Mouse (Mus musculus) midbrain, embryonic 10.5 days (tissue): ENCODE data around the gene Abraxas1. TPM values are rescaled to one million over a fixed set of nuclear protein-coding genes. Genes with fewer than 3 reads are reported as not detected.

Experiments used
- DNase-seq: peaks from one replicate; pipeline ENCODE4 v3.0.0-alpha.2; 2017; ENCODE audit warnings: low spot score
- H3K27ac ChIP-seq: fragments of 300-500 bp; sonication (generic); replicated peaks from 2 replicates; pipeline ENCODE4 v1.5.1; 2016; ENCODE audit warnings: mild to moderate bottlenecking
- H3K27me3 ChIP-seq: fragments of 300-500 bp; sonication (generic); 2 replicates; pipeline ENCODE4 v1.6.1; 2016; ENCODE audit warnings: low read depth, mild to moderate bottlenecking; ENCODE audit not compliant: poor library complexity, severe bottlenecking
- H3K36me3 ChIP-seq: fragments of 300-500 bp; sonication (generic); 2 replicates; pipeline ENCODE4 v1.6.1; 2016; ENCODE audit warnings: mild to moderate bottlenecking, moderate library complexity
- H3K4me1 ChIP-seq: fragments of 300-500 bp; sonication (generic); 2 replicates; pipeline ENCODE4 v1.6.1; 2016
- H3K4me3 ChIP-seq: fragments of 300-500 bp; sonication (generic); 2 replicates; pipeline ENCODE4 v1.5.1; 2016; ENCODE audit warnings: mild to moderate bottlenecking, moderate library complexity
- H3K9me3 ChIP-seq: fragments of 300-500 bp; sonication (generic); replicated peaks from 2 replicates; pipeline ENCODE4 v1.6.1; 2016; ENCODE audit warnings: mild to moderate bottlenecking
- WGBS: fragments of 180-500 bp; shearing (Covaris S2); methylation state at CpG from one replicate; pipeline ENCODE4 v1.1.7; 2016; 5-methylcytosine and 5-hydroxymethylcytosine counted together
- polyA plus RNA-seq: library from polyadenylated mRNA; unstranded; fragments of >200 nt; fragmentation: Nextera tagmentation; extraction: Ambion mirVana; gene quantifications from 2 replicates; pipeline ENCODE4 v1.2.1, GENCODE M21; 2016

The Abraxas1 gene
- polyA plus RNA-seq, 1 experiment from 2014 or later, result 32.3 TPM

DNA sequence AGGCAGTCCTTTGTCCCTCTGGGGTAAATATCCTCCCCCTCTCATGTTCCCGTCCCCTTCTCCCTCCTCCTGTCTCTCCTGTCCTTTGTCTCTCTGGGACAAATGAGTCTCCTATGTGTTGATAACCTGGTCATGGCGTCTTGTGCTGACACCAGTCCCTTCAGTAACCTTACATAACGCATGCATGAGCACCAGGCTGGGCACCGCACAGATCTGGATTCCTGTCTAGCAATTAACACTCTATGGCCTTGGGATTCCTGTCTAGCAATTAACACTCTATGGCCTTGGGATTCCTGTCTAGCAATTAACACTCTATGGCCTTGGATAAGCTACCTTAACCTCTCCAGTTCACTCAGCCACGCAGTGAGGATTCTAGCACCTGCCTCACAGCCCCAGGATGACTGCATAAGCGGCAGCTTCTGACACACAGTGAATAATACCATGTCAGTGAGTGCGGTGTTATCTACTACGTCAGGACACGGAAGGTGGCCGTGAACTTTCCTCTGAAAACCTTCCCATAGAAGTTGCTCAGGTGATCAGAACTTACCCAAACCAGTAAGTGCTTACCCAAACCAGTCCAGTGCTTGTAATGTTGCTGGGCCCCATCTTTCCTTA is 60.6 kb downstream of the Abraxas1 start:
- Histone ChIP-seq H3K4me1 (no peaks in the 10 kb centered on the region), H3K27me3 (no peaks in the 10 kb centered on the region), H3K4me3 (no peak overlapping the region), H3K9me3 (no peaks in the 10 kb centered on the region; the same call in 1 of the 2 replicates), H3K27ac (no peak overlapping the region), H3K36me3 (peaks cover 53% of the 10 kb centered on the region)
- DNase-seq, result no peak
- WGBS, result 90% methylated on average over 10 of the region's 10 CpGs

DNA sequence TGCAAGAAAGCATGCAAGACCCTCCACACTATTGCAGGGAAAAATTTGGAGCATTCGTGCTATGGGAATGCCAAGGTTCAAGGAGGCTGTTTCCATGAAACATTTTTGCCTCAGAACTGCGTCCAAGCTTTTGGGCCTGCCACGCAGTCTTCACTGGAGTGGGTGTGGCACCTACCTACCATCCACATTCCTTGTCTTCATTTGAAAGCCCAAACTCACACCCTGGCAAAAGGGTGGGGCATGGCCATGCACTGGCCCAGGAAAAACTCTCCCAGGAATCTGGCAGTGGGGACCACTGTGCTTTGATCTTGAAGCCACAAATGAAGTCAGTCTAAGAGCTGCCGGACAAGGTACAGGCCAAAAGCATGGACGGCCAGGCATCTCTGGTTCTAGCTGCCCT is 62.6 kb downstream of the Abraxas1 start:
- no peaks in the 10 kb centered on the region for H3K27me3 ChIP-seq
- 95% methylated on average over 5 of the region's 5 CpGs for WGBS
- H3K4me1 ChIP-seq, result peaks cover 8% of the 10 kb centered on the region
- H3K4me3 ChIP-seq, result no peak overlapping the region
- no peak for DNase-seq
- no peak overlapping the region for H3K27ac ChIP-seq
- no peaks in the 10 kb centered on the region; the same call in 1 of the 2 replicates for H3K9me3 ChIP-seq
- peaks cover 33% of the 10 kb centered on the region for H3K36me3 ChIP-seq

Other genes starting within 250 kb of the Abraxas1 start
- gene Plac8, start 248.7 kb downstream of the Abraxas1 start, polyA plus RNA-seq, result 2.5 and 2.7 TPM in 2 replicates
- gene Coq2, start 145.8 kb downstream of the Abraxas1 start, polyA plus RNA-seq, result 54.9 and 58.2 TPM in 2 replicates
- gene Hpse, start 101.2 kb downstream of the Abraxas1 start, polyA plus RNA-seq, result 1.2 TPM in 2 replicates
- gene Helq, start 22.4 kb downstream of the Abraxas1 start, polyA plus RNA-seq, result 23.7 and 24.6 TPM in 2 replicates
- gene Mrps18c, start 22.3 kb downstream of the Abraxas1 start, polyA plus RNA-seq, result 198 and 202 TPM in 2 replicates
- gene Gpat3, start 24.7 kb upstream of the Abraxas1 start, polyA plus RNA-seq, result 0.73 and 1.1 TPM in 2 replicates